28 mouse cellular contexts compared by ENCODE assay signal in the genomic region with DNA sequence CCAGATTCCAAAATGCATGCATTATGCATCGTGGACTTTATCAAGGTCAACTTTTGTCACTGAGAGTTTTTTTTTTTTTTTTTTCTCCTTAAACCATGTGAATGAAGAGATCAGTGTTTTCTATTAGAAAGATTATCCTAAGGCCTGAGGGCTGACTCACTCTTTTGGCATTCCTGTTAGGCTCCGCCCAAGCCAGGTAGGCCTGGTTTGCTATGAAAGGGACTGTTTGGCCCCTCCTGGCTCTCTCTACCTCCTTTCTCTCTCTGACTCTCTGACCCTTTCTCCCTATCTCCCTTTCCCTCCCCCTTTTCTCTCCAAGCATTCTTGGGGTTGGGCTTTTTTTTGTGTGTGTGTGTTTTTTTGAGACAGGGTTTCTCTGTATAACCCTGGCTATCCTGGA. TPM values are rescaled to one million over a fixed set of nuclear protein-coding genes. Genes with fewer than 3 reads are reported as not detected.
DNase-seq lines count a peak whose midpoint lies in the region; ATAC-seq and TF ChIP-seq lines count a peak whose summit lies in the region.
"Had no signal": no experiment of that assay in that cellular context is flagged by ENCODE, and none has a peak within 500 bp of the region (broad histone marks: within the 10 kb centered on the region; RNA-seq: fewer than 3 reads in every experiment).

No protein-coding gene starts in this region.

- no peaks in the 10 kb centered on the region for H3K27me3 ChIP-seq in forebrain, embryonic 11.5 days (ENCODE audit: control insufficient read depth, insufficient read depth, low read length)
- H3K27me3 ChIP-seq in forebrain, embryonic 16.5 days (replicated peaks; ENCODE audit: control insufficient read depth, insufficient read depth, low read length), result no peaks in the 10 kb centered on the region
- no peaks in the 10 kb centered on the region for H3K27me3 ChIP-seq in lung, postnatal 0 days (replicated peaks; ENCODE audit: insufficient read depth, low read length)
- H3K27me3 ChIP-seq in stomach, postnatal 0 days (ENCODE audit: control insufficient read depth, insufficient read depth, low read length), result no peaks in the 10 kb centered on the region
- no peaks in the 10 kb centered on the region for H3K27me3 ChIP-seq in thymus, adult 2 months (ENCODE audit: control insufficient read depth, insufficient read depth, low read length)
- H3K27me3 ChIP-seq: embryonic facial prominence, embryonic 12.5 days; forebrain, embryonic 12.5 days; heart, embryonic 15.5 days; hindbrain, embryonic 13.5 days had no signal

- DNase-seq in forebrain, embryonic 11.5 days (ENCODE audit: low spot score), result peak; percentile 1
- peak; percentile 25 for DNase-seq in lung, postnatal 0 days (ENCODE audit: low spot score)
- DNase-seq in lung, postnatal 14 days, result no peak
- DNase-seq in ZHBTc4 (ENCODE audit: low read depth, low spot score), result peak; percentile 23
- peak; percentile 32 for DNase-seq in stomach, postnatal 0 days (ENCODE audit: low spot score)
- DNase-seq in thymus, adult 2 months, result no peak
- DNase-seq in left cerebral cortex, postnatal 4 days, result no peak
- DNase-seq: adrenal gland, postnatal 10 days; cerebellum, adult 11 months; cerebellum, adult 8-10 months; cerebellum, postnatal 14 days; forebrain, postnatal 0 days; gastrocnemius, postnatal 25 days; heart, adult 18-20 months; heart, postnatal 14 days had no signal

- no peak for TF ChIP-seq CTCF in lung, postnatal 0 days (IDR thresholded peaks at IDR 0.05)
- TF ChIP-seq CTCF in stomach, postnatal 0 days (IDR thresholded peaks at IDR 0.05; ENCODE audit: low read depth), result no peak
- TF ChIP-seq CTCF in thymus, adult 2 months (IDR thresholded peaks at IDR 0.05; ENCODE audit: borderline replicate concordance, control insufficient read depth, extremely low read depth, insufficient read depth, low read length, poor library complexity), result no peak

- no peak for ATAC-seq in forebrain, embryonic 11.5 days (replicated peaks; ENCODE audit: low FRiP score)
- ATAC-seq in forebrain, embryonic 16.5 days, result no peak
- ATAC-seq in lung, postnatal 0 days, result no peak
- no peak for ATAC-seq in stomach, postnatal 0 days (ENCODE audit: low FRiP score, low TSS enrichment)
- ATAC-seq: forebrain, postnatal 0 days; hindbrain, postnatal 0 days had no signal

- no peaks in the 10 kb centered on the region for H3K9me3 ChIP-seq in forebrain, embryonic 11.5 days (ENCODE audit: control insufficient read depth, low read length)
- no peaks in the 10 kb centered on the region for H3K9me3 ChIP-seq in forebrain, embryonic 16.5 days (ENCODE audit: control insufficient read depth, low read length)
- no peaks in the 10 kb centered on the region for H3K9me3 ChIP-seq in lung, postnatal 0 days (ENCODE audit: low read length)
- H3K9me3 ChIP-seq in stomach, postnatal 0 days (ENCODE audit: control insufficient read depth, low read length), result no peaks in the 10 kb centered on the region
- H3K9me3 ChIP-seq: embryonic facial prominence, embryonic 12.5 days; forebrain, embryonic 12.5 days; heart, embryonic 15.5 days; hindbrain, embryonic 13.5 days had no signal

- no peaks in the 10 kb centered on the region for H3K4me1 ChIP-seq in forebrain, embryonic 11.5 days (replicated peaks; ENCODE audit: control insufficient read depth, insufficient read depth, low read length)
- H3K4me1 ChIP-seq in forebrain, embryonic 16.5 days (replicated peaks; ENCODE audit: control insufficient read depth, insufficient read depth, low read length), result no peaks in the 10 kb centered on the region
- H3K4me1 ChIP-seq in lung, postnatal 0 days (ENCODE audit: insufficient read depth, low read depth, low read length), result no peaks in the 10 kb centered on the region
- H3K4me1 ChIP-seq in stomach, postnatal 0 days (replicated peaks; ENCODE audit: control insufficient read depth, insufficient read depth), result no peaks in the 10 kb centered on the region
- no peaks in the 10 kb centered on the region for H3K4me1 ChIP-seq in thymus, adult 2 months (replicated peaks; ENCODE audit: control insufficient read depth, insufficient read depth, low read length)
- H3K4me1 ChIP-seq: embryonic facial prominence, embryonic 12.5 days; forebrain, embryonic 12.5 days; heart, embryonic 15.5 days; hindbrain, embryonic 13.5 days had no signal

- TF ChIP-seq POLR2A in thymus, adult 2 months (IDR thresholded peaks at IDR 0.05; ENCODE audit: control insufficient read depth, extremely low read depth, insufficient read depth, low read length, poor library complexity), result no peak

- H3K4me3 ChIP-seq in forebrain, embryonic 11.5 days (ENCODE audit: low read depth, low read length), result no peak overlapping the region
- no peak overlapping the region for H3K4me3 ChIP-seq in forebrain, embryonic 16.5 days (replicated peaks; ENCODE audit: low read length)
- no peak overlapping the region for H3K4me3 ChIP-seq in lung, postnatal 0 days (ENCODE audit: low read depth, low read length)
- no peak overlapping the region for H3K4me3 ChIP-seq in stomach, postnatal 0 days (ENCODE audit: low read depth, low read length)
- no peak overlapping the region for H3K4me3 ChIP-seq in thymus, adult 2 months (ENCODE audit: control insufficient read depth, insufficient read depth, low read length)
- H3K4me3 ChIP-seq: embryonic facial prominence, embryonic 12.5 days; forebrain, embryonic 12.5 days; heart, embryonic 15.5 days; hindbrain, embryonic 13.5 days had no signal

- no peak overlapping the region for H3K27ac ChIP-seq in forebrain, embryonic 11.5 days (ENCODE audit: low read depth, low read length)
- no peak overlapping the region for H3K27ac ChIP-seq in forebrain, embryonic 16.5 days (ENCODE audit: low read length)
- H3K27ac ChIP-seq in lung, postnatal 0 days (ENCODE audit: low read length), result no peak overlapping the region
- H3K27ac ChIP-seq in stomach, postnatal 0 days (replicated peaks), result no peak overlapping the region
- H3K27ac ChIP-seq in thymus, adult 2 months (ENCODE audit: control insufficient read depth, insufficient read depth, low read length), result no peak overlapping the region
- H3K27ac ChIP-seq: embryonic facial prominence, embryonic 12.5 days; forebrain, embryonic 12.5 days; heart, embryonic 15.5 days; hindbrain, embryonic 13.5 days; hindbrain, postnatal 0 days had no signal

- no peak for TF ChIP-seq EP300 in lung, postnatal 0 days (IDR thresholded peaks at IDR 0.05)
- no peak for TF ChIP-seq EP300 in stomach, postnatal 0 days (optimal IDR thresholded peaks at IDR 0.05)

- 86% methylated on average over 2 of the region's 2 CpGs for WGBS in forebrain, embryonic 11.5 days
- 94% methylated on average over 2 of the region's 2 CpGs for WGBS in forebrain, embryonic 16.5 days
- WGBS in lung, postnatal 0 days, result 86% methylated on average over 2 of the region's 2 CpGs
- 66% methylated on average over 2 of the region's 2 CpGs for whole genome bisulfite sequencing in stomach, postnatal 0 days
- WGBS in thymus, adult 2 months, result 94% methylated on average over 2 of the region's 2 CpGs

- H3K9ac ChIP-seq in forebrain, embryonic 11.5 days (ENCODE audit: low read length), result no peak overlapping the region
- H3K9ac ChIP-seq in forebrain, embryonic 16.5 days (replicated peaks; ENCODE audit: low read depth, low read length), result no peak overlapping the region
- no peak overlapping the region for H3K9ac ChIP-seq in lung, postnatal 0 days (replicated peaks; ENCODE audit: low read depth)
- no peak overlapping the region for H3K9ac ChIP-seq in stomach, postnatal 0 days (ENCODE audit: low read length)
- H3K9ac ChIP-seq: embryonic facial prominence, embryonic 12.5 days; forebrain, embryonic 12.5 days; forebrain, postnatal 0 days; heart, embryonic 15.5 days; hindbrain, embryonic 13.5 days had no signal

- H3K4me2 ChIP-seq in forebrain, embryonic 11.5 days (ENCODE audit: low read depth, low read length, severe bottlenecking), result no peak overlapping the region
- no peak overlapping the region for H3K4me2 ChIP-seq in forebrain, embryonic 16.5 days (ENCODE audit: low read length)
- H3K4me2 ChIP-seq in lung, postnatal 0 days (replicated peaks; ENCODE audit: low read depth, low read length), result no peak overlapping the region
- no peak overlapping the region for H3K4me2 ChIP-seq in stomach, postnatal 0 days (replicated peaks; ENCODE audit: low read depth)
- H3K4me2 ChIP-seq: embryonic facial prominence, embryonic 12.5 days; forebrain, embryonic 12.5 days; heart, embryonic 11.5 days; heart, embryonic 15.5 days; hindbrain, embryonic 13.5 days had no signal

- intact Hi-C loops in left cerebral cortex, postnatal 4 days (cut with DNase I), result no loop called here

- no peaks in the 10 kb centered on the region for H3K36me3 ChIP-seq in forebrain, embryonic 11.5 days (ENCODE audit: control insufficient read depth, insufficient read depth, low read length)
- H3K36me3 ChIP-seq in forebrain, embryonic 16.5 days (ENCODE audit: control insufficient read depth, insufficient read depth), result no peaks in the 10 kb centered on the region
- H3K36me3 ChIP-seq in lung, postnatal 0 days (ENCODE audit: insufficient read depth, low read length), result no peaks in the 10 kb centered on the region
- no peaks in the 10 kb centered on the region for H3K36me3 ChIP-seq in stomach, postnatal 0 days (ENCODE audit: control insufficient read depth, insufficient read depth, low read length)
- no peaks in the 10 kb centered on the region for H3K36me3 ChIP-seq in thymus, adult 2 months (ENCODE audit: control insufficient read depth, insufficient read depth, low read length)
- H3K36me3 ChIP-seq: embryonic facial prominence, embryonic 12.5 days; forebrain, embryonic 12.5 days; heart, embryonic 15.5 days; hindbrain, embryonic 13.5 days had no signal

RNA-seq across cellular contexts. Expression of a gene that starts 18.3 kb away (rescaled TPM):
- polyA plus RNA-seq in forebrain, embryonic 11.5 days (2014; fragmentation: Nextera tagmentation; extraction: Ambion mirVana), result 18.9 and 20.0 TPM in 2 replicates
- polyA plus RNA-seq in forebrain, embryonic 16.5 days (2015; fragmentation: Nextera tagmentation; extraction: Ambion mirVana), result 4.3 and 4.6 TPM in 2 replicates
- 14.7 and 14.8 TPM in 2 replicates for polyA plus RNA-seq in lung, postnatal 0 days (2015; fragmentation: Nextera tagmentation; extraction: Ambion mirVana)
- 15.0 and 16.9 TPM in 2 replicates for polyA plus RNA-seq in stomach, postnatal 0 days (2015; fragmentation: Nextera tagmentation; extraction: Ambion mirVana)
- polyA plus RNA-seq in thymus, adult 2 months (2012; rRNA removed), result 2.6 and 2.8 TPM in 2 replicates
- 1 to 10 TPM; 4.3 to 5.9 TPM for total RNA-seq in left cerebral cortex, postnatal 4 days (2021)

RNA-seq across cellular contexts. Expression of a gene that starts 23.7 kb away (rescaled TPM):
- 0.56 TPM in 1 of 2 replicates, not detected in the other for polyA plus RNA-seq in forebrain, embryonic 11.5 days (2014; fragmentation: Nextera tagmentation; extraction: Ambion mirVana)
- polyA plus RNA-seq in forebrain, embryonic 16.5 days (2015; fragmentation: Nextera tagmentation; extraction: Ambion mirVana), result 0.27 TPM in 1 of 2 replicates, not detected in the other
- polyA plus RNA-seq in lung, postnatal 0 days (2015; fragmentation: Nextera tagmentation; extraction: Ambion mirVana), result 0.16 and 0.18 TPM in 2 replicates
- 0.16 TPM in 1 of 2 replicates, not detected in the other for polyA plus RNA-seq in stomach, postnatal 0 days (2015; fragmentation: Nextera tagmentation; extraction: Ambion mirVana)
- polyA plus RNA-seq in thymus, adult 2 months (2012; rRNA removed), result not detected in 2 replicates
- not detected for total RNA-seq in left cerebral cortex, postnatal 4 days (2021)
- total RNA-seq: adrenal gland, postnatal 10 days; adrenal gland, postnatal 4 days; forebrain, postnatal 0 days; gastrocnemius, adult 18-20 months; gastrocnemius, postnatal 25 days; heart, adult 18-20 months; heart, postnatal 14 days; hematopoietic stem cell, adult 5-6 weeks; hindbrain, postnatal 0 days had no signal
- polyA plus RNA-seq: brain, embryonic 14.5 days; C2C12; cortical plate, adult 2 months; forebrain, postnatal 0 days; heart, embryonic 11.5 days; heart, embryonic 15.5 days; hindbrain, embryonic 13.5 days; hindbrain, postnatal 0 days had no signal

RNA-seq across cellular contexts. Expression of a gene that starts 50.4 kb away (rescaled TPM):
- polyA plus RNA-seq in forebrain, embryonic 11.5 days (2014; fragmentation: Nextera tagmentation; extraction: Ambion mirVana), result 25.4 and 25.7 TPM in 2 replicates
- 49.1 and 50.2 TPM in 2 replicates for polyA plus RNA-seq in forebrain, embryonic 16.5 days (2015; fragmentation: Nextera tagmentation; extraction: Ambion mirVana)
- 8.5 and 9.5 TPM in 2 replicates for polyA plus RNA-seq in lung, postnatal 0 days (2015; fragmentation: Nextera tagmentation; extraction: Ambion mirVana)
- polyA plus RNA-seq in stomach, postnatal 0 days (2015; fragmentation: Nextera tagmentation; extraction: Ambion mirVana), result 7.2 and 7.6 TPM in 2 replicates
- polyA plus RNA-seq in thymus, adult 2 months (2012; rRNA removed), result 6.7 and 9.3 TPM in 2 replicates
- 10 to 100 TPM; 44.3 to 47.0 TPM for total RNA-seq in left cerebral cortex, postnatal 4 days (2021)

Comparison
In these comparisons a context has a peak if more than half of its experiments do, and no peak if none do; other contexts are left out.
1. DNase-seq: peak in forebrain, embryonic 11.5 days (single experiment), lung, postnatal 0 days (single experiment), ZHBTc4 (single experiment) and stomach, postnatal 0 days (single experiment); none in lung, postnatal 14 days (single experiment), thymus, adult 2 months (single experiment) and left cerebral cortex, postnatal 4 days (single experiment).